Mouse (Mus musculus) heart, embryonic 10.5 days (tissue): ENCODE results near the gene Tmem136. TPM values are rescaled to one million over a fixed set of nuclear protein-coding genes. Genes with fewer than 3 reads are reported as not detected.
A peak's percentile ranks its signal among the peaks of the same experiment; 100 is the strongest.
"Not testable (repeated sequence)": the region's sequence is repeated elsewhere in the genome, so short reads cannot be mapped to it uniquely, and the experiment has no call there.

Experiments used
- DNase-seq: peaks from one replicate; pipeline ENCODE4 v3.0.0-alpha.2; 2017; ENCODE audit warnings: low spot score
- H3K27ac ChIP-seq: fragments of 300-500 bp; sonication (generic); 2 replicates; pipeline ENCODE4 v1.5.1; 2016; ENCODE audit warnings: mild to moderate bottlenecking
- H3K27me3 ChIP-seq: fragments of 300-500 bp; sonication (generic); 2 replicates; pipeline ENCODE4 v1.6.1; 2016; ENCODE audit warnings: mild to moderate bottlenecking; ENCODE audit not compliant: poor library complexity, insufficient read depth, severe bottlenecking
- H3K36me3 ChIP-seq: fragments of 300-500 bp; sonication (generic); 2 replicates; pipeline ENCODE4 v1.6.1; 2016; ENCODE audit warnings: mild to moderate bottlenecking, moderate library complexity
- H3K4me1 ChIP-seq: fragments of 300-500 bp; sonication (generic); 2 replicates; pipeline ENCODE4 v1.6.1; 2016; ENCODE audit warnings: mild to moderate bottlenecking
- H3K4me3 ChIP-seq: fragments of 300-500 bp; sonication (generic); 2 replicates; pipeline ENCODE4 v1.5.1; 2016; ENCODE audit warnings: mild to moderate bottlenecking, moderate library complexity
- H3K9me3 ChIP-seq: fragments of 300-500 bp; sonication (generic); 2 replicates; pipeline ENCODE4 v1.6.1; 2016; ENCODE audit warnings: mild to moderate bottlenecking, moderate library complexity
- WGBS: fragments of 180-500 bp; shearing (Covaris S2); methylation state at CpG from one replicate; pipeline ENCODE4 v1.1.7; 2016; 5-methylcytosine and 5-hydroxymethylcytosine counted together
- polyA plus RNA-seq: library from polyadenylated mRNA; unstranded; fragments of >200 nt; fragmentation: Nextera tagmentation; extraction: Ambion mirVana; gene quantifications from 2 replicates; pipeline ENCODE4 v1.2.1, GENCODE M21; 2016

Tmem136 gene
- polyA plus RNA-seq, 1 experiment from 2014 or later, result 11.2 TPM

DNA sequence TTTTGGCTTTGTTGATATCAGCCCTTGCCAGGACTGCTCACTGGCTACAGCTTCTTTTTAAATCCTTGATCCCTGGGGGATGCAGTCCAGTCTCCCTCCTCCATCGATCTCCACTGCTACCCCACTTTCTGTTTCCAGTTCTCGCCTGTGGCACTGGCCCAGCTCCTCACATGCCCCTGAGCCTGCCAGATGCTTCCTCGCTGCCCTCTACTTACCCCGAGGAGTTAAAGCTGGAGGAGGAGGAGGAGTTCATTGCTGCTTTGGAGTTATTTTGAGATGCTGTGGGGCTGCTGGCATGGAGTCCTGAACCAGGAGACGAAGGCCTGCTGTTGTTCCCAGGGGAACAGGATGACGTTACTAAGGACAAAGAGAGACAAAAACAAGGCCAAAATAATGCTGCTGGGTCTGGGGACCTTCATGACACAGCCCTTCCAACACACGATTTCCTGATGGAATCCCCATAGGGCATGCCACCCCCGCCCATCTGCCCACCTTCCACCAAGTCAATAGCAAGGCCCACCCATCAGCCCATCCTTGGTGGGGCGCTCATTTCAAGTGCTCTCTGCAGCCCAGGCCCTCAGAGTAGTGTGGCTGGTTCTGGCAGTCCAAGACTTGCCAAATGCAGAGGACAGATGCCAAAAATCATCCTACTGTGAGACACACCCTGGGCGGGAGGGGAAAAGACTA is 10.9 kb upstream of the Tmem136 start:
- H3K9me3 ChIP-seq, result no peaks in the 10 kb centered on the region
- H3K27me3 ChIP-seq, result 0 out of 2 replicates have a peak, but pooled peaks cover 4% of the 10 kb centered on the region
- 62% methylated on average over 10 of the region's 10 CpGs for WGBS
- H3K36me3 ChIP-seq, result no peaks in the 10 kb centered on the region
- DNase-seq, result no peak
- H3K4me3 ChIP-seq, result no peak overlapping the region
- H3K4me1 ChIP-seq, result peaks cover 18% of the 10 kb centered on the region
- no peak overlapping the region for H3K27ac ChIP-seq

GRCm38 (mm10) chr9:43122379-43122778 is 6.0 kb upstream of the Tmem136 start:
- no peak for DNase-seq
- Histone ChIP-seq H3K27ac (no peak overlapping the region), H3K36me3 (no peaks in the 10 kb centered on the region), H3K9me3 (no peaks in the 10 kb centered on the region), H3K4me1 (peaks cover 2% of the 10 kb centered on the region; the same call in 1 of the 2 replicates), H3K4me3 (no peak overlapping the region), H3K27me3 (0 out of 2 replicates have a peak, but pooled peaks cover 4% of the 10 kb centered on the region)
- WGBS, result 39% methylated on average over 1 of the region's 1 CpGs

DNA sequence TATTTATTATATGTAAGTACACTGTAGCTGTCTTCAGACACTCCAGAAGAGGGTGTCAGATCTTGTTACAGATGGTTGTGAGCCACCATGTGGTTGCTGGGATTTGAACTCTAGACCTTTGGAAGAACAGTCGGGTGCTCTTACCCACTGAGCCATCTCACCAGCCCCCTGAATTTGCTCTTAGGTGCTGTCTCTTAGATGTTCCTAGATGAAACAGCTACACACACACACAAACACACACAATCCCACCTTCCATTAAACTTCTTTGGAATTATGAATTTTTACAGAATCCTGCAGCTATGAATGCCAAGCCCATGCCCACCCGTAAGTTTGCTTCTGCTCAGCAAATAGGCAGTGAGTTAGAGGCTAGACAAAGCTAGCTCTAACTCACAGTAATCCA is 5.6 kb upstream of the Tmem136 start:
- not testable (repeated sequence) for H3K36me3 ChIP-seq, H3K27ac ChIP-seq
- WGBS, result 87% methylated on average over 2 of the region's 2 CpGs

GRCm38 (mm10) chr9:43116997-43117336 is 597 bp upstream of the Tmem136 start:
- H3K4me3 ChIP-seq, result no peak overlapping the region
- H3K27ac ChIP-seq, result no peak overlapping the region
- H3K9me3 ChIP-seq, result no peaks in the 10 kb centered on the region
- H3K4me1 ChIP-seq, result peaks cover 10% of the 10 kb centered on the region
- H3K27me3 ChIP-seq, result no peaks in the 10 kb centered on the region
- WGBS, result 82% methylated on average over 6 of the region's 6 CpGs
- DNase-seq, result peak; percentile 54
- no peaks in the 10 kb centered on the region for H3K36me3 ChIP-seq

More for the DNA sequence above, 5.6 kb upstream of the Tmem136 start:
- H3K27me3 ChIP-seq, H3K4me1 ChIP-seq, DNase-seq, H3K4me3 ChIP-seq, H3K9me3 ChIP-seq: not testable (repeated sequence)

GRCm38 (mm10) chr9:43115431-43116133 is 788 bp downstream of the Tmem136 start:
- Histone ChIP-seq H3K27ac (peak overlapping the region; percentile 90), H3K4me1 (peaks cover 10% of the 10 kb centered on the region), H3K27me3 (no peaks in the 10 kb centered on the region), H3K36me3 (peaks cover 10% of the 10 kb centered on the region), H3K4me3 (peak overlapping the region; percentile 88), H3K9me3 (no peaks in the 10 kb centered on the region)
- 20% methylated on average over 12 of the region's 12 CpGs for WGBS
- no peak for DNase-seq

GRCm38 (mm10) chr9:43114833-43115232 is 1.5 kb downstream of the Tmem136 start:
- DNase-seq, result no peak
- Histone ChIP-seq H3K27ac (no peak overlapping the region), H3K9me3 (no peaks in the 10 kb centered on the region), H3K4me3 (no peak overlapping the region), H3K36me3 (peaks cover 17% of the 10 kb centered on the region), H3K27me3 (no peaks in the 10 kb centered on the region), H3K4me1 (peaks cover 10% of the 10 kb centered on the region)
- WGBS, result 91% methylated on average over 4 of the region's 4 CpGs

- 86% methylated on average over 8 of the region's 8 CpGs for WGBS
- H3K36me3 ChIP-seq, result peaks cover 17% of the 10 kb centered on the region
Measured at GRCm38 (mm10) chr9:43110286-43110980, 5.9 kb downstream of the Tmem136 start.

GRCm38 (mm10) chr9:43109125-43109524 is 7.2 kb downstream of the Tmem136 start:
- Histone ChIP-seq H3K9me3 (no peaks in the 10 kb centered on the region), H3K4me3 (no peak overlapping the region), H3K27ac (no peak overlapping the region), H3K4me1 (peaks cover 10% of the 10 kb centered on the region), H3K27me3 (no peaks in the 10 kb centered on the region), H3K36me3 (peaks cover 17% of the 10 kb centered on the region)
- whole genome bisulfite sequencing, result 79% methylated on average over 7 of the region's 7 CpGs
- no peak for DNase-seq

More at GRCm38 (mm10) chr9:43110286-43110980, 5.9 kb downstream of the Tmem136 start:
- no peak overlapping the region for H3K4me3 ChIP-seq
- peaks cover 16% of the 10 kb centered on the region for H3K4me1 ChIP-seq
- DNase-seq, result no peak
- H3K27ac ChIP-seq, result no peak overlapping the region
- H3K27me3 ChIP-seq, result no peaks in the 10 kb centered on the region
- no peaks in the 10 kb centered on the region for H3K9me3 ChIP-seq

- Histone ChIP-seq H3K4me3 (no peak overlapping the region), H3K27ac (no peak overlapping the region), H3K36me3 (peaks cover 17% of the 10 kb centered on the region), H3K4me1 (peaks cover 13% of the 10 kb centered on the region), H3K9me3 (no peaks in the 10 kb centered on the region), H3K27me3 (no peaks in the 10 kb centered on the region)
- WGBS, result 82% methylated on average over 3 of the region's 3 CpGs
- DNase-seq, result no peak
Measured at GRCm38 (mm10) chr9:43108721-43109120, 7.6 kb downstream of the Tmem136 start.

- H3K27me3 ChIP-seq, result no peaks in the 10 kb centered on the region
- H3K27ac ChIP-seq, result no peak overlapping the region
- H3K9me3 ChIP-seq, result no peaks in the 10 kb centered on the region
- DNase-seq, result peak; percentile 73
- peaks cover 17% of the 10 kb centered on the region for H3K36me3 ChIP-seq
- WGBS, result 91% methylated on average over 1 of the region's 1 CpGs
- peaks cover 18% of the 10 kb centered on the region for H3K4me1 ChIP-seq
- no peak overlapping the region for H3K4me3 ChIP-seq
Measured at GRCm38 (mm10) chr9:43108081-43108480, 8.3 kb downstream of the Tmem136 start.

DNA sequence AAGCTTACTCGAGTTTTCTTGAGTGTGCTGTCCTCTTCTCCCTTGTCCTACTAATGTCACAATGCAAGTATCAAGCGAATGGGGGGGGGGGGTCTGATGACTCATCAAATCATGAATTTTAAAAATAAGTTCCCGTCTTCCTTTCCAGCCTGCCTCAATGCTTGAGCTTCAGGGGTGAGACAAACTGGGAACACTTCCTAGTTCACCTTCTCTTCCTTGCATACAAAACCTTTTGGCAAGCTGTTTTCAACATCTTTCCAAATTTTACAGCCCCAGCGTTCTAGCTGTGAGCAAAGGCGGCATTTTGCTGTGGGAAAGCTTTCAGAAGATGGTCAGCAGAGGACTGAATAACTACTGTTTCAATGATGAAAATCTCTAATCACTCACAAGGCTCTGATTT is 8.8 kb downstream of the Tmem136 start:
- Histone ChIP-seq H3K27me3 (no peaks in the 10 kb centered on the region), H3K9me3 (no peaks in the 10 kb centered on the region), H3K36me3 (peaks cover 17% of the 10 kb centered on the region), H3K4me1 (peaks cover 23% of the 10 kb centered on the region), H3K27ac (no peak overlapping the region; the same call in 1 of the 2 replicates), H3K4me3 (peak overlapping the region; percentile 89; the same call in 1 of the 2 replicates)
- WGBS, result 59% methylated on average over 5 of the region's 5 CpGs
- DNase-seq, result no peak

- 37% methylated on average over 10 of the region's 10 CpGs for WGBS
- H3K27ac ChIP-seq, result peak within 1 kb of the TSS; percentile 96
- H3K4me1 ChIP-seq, result peaks cover 27% of the 10 kb centered on the region
- H3K27me3 ChIP-seq, result no peaks in the 10 kb centered on the region
- no peaks in the 10 kb centered on the region for H3K9me3 ChIP-seq
- H3K36me3 ChIP-seq, result peaks cover 17% of the 10 kb centered on the region
- peak within 1 kb of the TSS; percentile 89 for H3K4me3 ChIP-seq
- no peak for DNase-seq
Measured at GRCm38 (mm10) chr9:43107187-43107517, 9.2 kb downstream of the Tmem136 start, which contains the start of gene Arhgef12. Arhgef12 (minus strand) TSS chr9:43107239.
